Mouse (Mus musculus): Measurements from ENCODE around the gene Slc12a6. TPM values are rescaled to one million over a fixed set of nuclear protein-coding genes. Genes with fewer than 3 reads are reported as not detected.

Gene Slc12a6
- polyA plus RNA-seq, 1 experiment from 2014 or later = 11.0 TPM

DNA sequence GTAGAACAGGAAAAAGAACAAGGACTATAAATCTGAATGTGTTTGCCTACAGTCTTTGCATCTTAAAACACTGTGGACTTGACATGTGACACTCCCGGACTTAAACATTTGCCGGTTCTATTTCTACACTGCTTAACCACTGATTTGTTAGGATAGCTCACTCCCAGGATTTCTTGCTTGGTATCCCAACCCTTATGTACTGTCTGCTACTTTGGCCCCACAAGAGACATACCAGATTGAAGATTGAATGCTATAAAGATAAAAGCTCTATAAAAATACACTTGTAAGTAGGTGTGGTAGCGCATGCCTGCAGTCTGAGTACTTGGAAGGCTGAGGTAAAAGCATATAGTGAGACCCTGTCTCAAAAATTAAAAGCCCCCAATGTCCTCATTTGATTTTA lies 23.9 kb downstream of the Slc12a6 start:
- WGBS = 85% methylated on average over 3 of the region's 3 CpGs
- no peaks in the 10 kb centered on the region for H3K9me3 ChIP-seq

DNA sequence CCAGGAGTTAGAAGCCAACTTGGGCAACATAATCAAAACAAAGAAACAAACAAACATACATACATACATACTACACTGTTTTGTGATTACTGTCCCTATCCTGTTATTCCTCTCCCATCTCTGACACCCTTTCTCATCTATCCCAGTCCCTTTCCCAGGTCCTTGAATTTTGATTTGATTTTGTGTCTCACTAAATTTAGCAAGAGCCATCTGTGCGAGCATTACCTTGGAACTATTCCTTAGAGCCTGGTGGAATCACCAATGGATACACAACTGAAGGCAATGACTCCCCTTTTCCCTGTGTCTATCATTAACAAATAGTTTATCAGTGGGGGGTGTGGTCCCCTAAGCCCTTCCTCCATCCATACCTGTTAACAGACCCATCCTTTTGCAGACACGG lies 27.2 kb downstream of the Slc12a6 start:
- 90% methylated on average over 2 of the region's 2 CpGs for WGBS
- Histone ChIP-seq H3K4me3 (no peak overlapping the region), H3K27ac (no peak overlapping the region), H3K27me3 (no peaks in the 10 kb centered on the region), H3K4me1 (no peaks in the 10 kb centered on the region), H3K4me2 (no peak overlapping the region), H3K9me3 (no peaks in the 10 kb centered on the region), H3K36me3 (no peaks in the 10 kb centered on the region), H3K9ac (no peak overlapping the region)
- no peak for ATAC-seq (ENCODE audit: insufficient number of reproducible peaks, insufficient read depth, low FRiP score, low TSS enrichment, low read depth)

More for the DNA sequence above, 23.9 kb downstream of the Slc12a6 start:
- Histone ChIP-seq H3K36me3 (no peaks in the 10 kb centered on the region), H3K27me3 (no peaks in the 10 kb centered on the region), H3K9ac (no peak overlapping the region), H3K4me1 (no peaks in the 10 kb centered on the region), H3K27ac (no peak overlapping the region), H3K4me3 (no peak overlapping the region), H3K4me2 (no peak overlapping the region)
- ATAC-seq (ENCODE audit: insufficient number of reproducible peaks, insufficient read depth, low FRiP score, low TSS enrichment, low read depth) = no peak

DNA sequence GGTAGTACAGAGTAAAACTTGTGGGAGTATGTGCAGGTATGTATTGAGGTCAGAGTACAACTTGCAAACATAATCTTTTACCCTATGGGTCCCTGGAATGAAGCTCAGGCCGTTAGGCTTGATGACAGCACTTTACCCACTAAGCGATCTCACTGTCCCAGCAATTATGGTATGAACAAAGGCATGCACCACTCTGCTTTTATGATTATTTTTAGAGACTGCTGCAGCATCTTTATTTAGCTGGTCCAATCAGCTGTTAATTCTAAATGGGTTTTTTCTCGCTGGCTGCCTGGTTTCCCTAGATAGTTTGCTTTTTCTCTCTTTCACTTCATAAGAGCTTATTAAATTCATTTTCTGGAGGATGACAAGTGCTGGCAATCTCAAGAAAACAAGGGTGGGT lies 30.6 kb downstream of the Slc12a6 start:
- Histone ChIP-seq H3K27me3 (no peaks in the 10 kb centered on the region), H3K4me1 (no peaks in the 10 kb centered on the region), H3K4me2 (no peak overlapping the region), H3K9me3 (no peaks in the 10 kb centered on the region), H3K9ac (no peak overlapping the region), H3K27ac (no peak overlapping the region), H3K36me3 (no peaks in the 10 kb centered on the region), H3K4me3 (no peak overlapping the region)
- 86% methylated on average over 3 of the region's 3 CpGs for WGBS
- no peak for ATAC-seq (ENCODE audit: insufficient number of reproducible peaks, insufficient read depth, low FRiP score, low TSS enrichment, low read depth)

DNA sequence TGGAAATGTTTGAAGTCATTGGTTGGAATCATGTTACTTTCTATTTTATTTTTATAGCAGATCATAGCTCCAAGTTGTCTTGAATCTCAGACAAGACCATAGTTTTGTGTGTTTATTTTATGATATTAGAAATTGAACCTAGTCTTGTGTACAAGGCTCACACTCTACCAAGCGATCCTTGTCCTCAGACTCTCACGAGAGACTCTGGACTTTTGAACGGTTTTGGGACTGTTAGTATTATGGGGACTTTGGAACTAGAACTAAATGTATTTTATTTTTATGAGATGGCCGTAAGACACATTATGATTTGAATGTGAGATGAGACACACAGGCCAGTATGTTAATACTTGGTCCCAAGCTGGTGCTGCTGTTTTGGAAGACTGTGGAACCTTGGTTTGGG lies 32.6 kb downstream of the Slc12a6 start:
- Histone ChIP-seq H3K4me2 (no peak overlapping the region), H3K36me3 (no peaks in the 10 kb centered on the region), H3K9ac (no peak overlapping the region), H3K4me3 (no peak overlapping the region), H3K27me3 (no peaks in the 10 kb centered on the region), H3K9me3 (no peaks in the 10 kb centered on the region), H3K27ac (no peak overlapping the region), H3K4me1 (no peaks in the 10 kb centered on the region)
- ATAC-seq (ENCODE audit: insufficient number of reproducible peaks, insufficient read depth, low FRiP score, low TSS enrichment, low read depth) = no peak
- 95% methylated on average over 4 of the region's 4 CpGs for WGBS

DNA sequence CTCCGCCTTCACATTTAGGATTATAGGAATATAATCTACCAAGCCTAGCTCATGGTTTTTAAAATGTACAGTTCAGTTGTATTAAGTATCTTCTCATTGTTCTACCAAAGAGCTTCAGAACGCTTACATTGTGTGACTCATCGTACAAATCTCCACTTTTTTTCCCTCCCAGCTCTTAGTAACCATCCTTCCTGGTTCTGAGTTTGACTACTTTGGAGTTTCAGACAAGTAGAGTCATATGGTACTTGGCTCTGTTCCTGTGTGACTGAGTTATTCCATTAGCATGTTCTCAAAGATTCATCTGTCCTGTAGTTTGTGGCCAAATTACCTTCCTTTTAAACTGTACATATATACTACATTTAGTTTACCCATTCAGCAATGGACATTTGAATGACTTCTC lies 43.0 kb downstream of the Slc12a6 start:
- no peaks in the 10 kb centered on the region for H3K4me1 ChIP-seq
- no peak overlapping the region for H3K9ac ChIP-seq
- no peaks in the 10 kb centered on the region for H3K27me3 ChIP-seq
- H3K36me3 ChIP-seq = no peaks in the 10 kb centered on the region
- no peak for ATAC-seq (ENCODE audit: insufficient number of reproducible peaks, insufficient read depth, low FRiP score, low TSS enrichment, low read depth)
- no peak overlapping the region for H3K4me3 ChIP-seq
- no peak overlapping the region for H3K27ac ChIP-seq
- WGBS = 90% methylated on average over 3 of the region's 3 CpGs
- no peak overlapping the region for H3K4me2 ChIP-seq
- H3K9me3 ChIP-seq = no peaks in the 10 kb centered on the region

DNA sequence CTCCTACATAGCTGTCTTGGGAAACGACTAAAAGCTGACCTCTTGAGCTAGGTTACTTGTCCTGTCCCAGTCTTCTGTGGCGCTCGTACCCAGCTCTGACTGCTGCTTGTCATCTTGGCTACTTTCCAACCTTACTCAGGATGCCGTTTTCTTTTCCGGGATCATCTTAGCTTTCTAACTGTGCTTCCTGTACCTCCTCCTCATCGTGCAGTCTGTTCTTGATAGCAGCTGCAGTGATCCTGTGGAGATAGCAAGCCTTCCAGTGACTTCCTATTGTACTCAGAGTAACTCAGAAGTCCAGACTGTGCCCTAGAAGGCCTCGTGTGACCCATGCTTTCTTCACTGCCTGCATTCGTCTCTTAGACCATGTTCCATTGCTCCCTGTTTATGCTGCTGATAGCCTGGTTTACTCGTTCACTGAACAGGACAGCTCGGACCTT lies 43.6 kb downstream of the Slc12a6 start:
- Histone ChIP-seq H3K27me3 (no peaks in the 10 kb centered on the region), H3K9ac (no peak overlapping the region), H3K27ac (no peak overlapping the region), H3K4me3 (no peak overlapping the region), H3K4me2 (no peak overlapping the region), H3K36me3 (no peaks in the 10 kb centered on the region), H3K4me1 (no peaks in the 10 kb centered on the region), H3K9me3 (no peaks in the 10 kb centered on the region)
- no peak for ATAC-seq (ENCODE audit: insufficient number of reproducible peaks, insufficient read depth, low FRiP score, low TSS enrichment, low read depth)
- 75% methylated on average over 10 of the region's 10 CpGs for WGBS

DNA sequence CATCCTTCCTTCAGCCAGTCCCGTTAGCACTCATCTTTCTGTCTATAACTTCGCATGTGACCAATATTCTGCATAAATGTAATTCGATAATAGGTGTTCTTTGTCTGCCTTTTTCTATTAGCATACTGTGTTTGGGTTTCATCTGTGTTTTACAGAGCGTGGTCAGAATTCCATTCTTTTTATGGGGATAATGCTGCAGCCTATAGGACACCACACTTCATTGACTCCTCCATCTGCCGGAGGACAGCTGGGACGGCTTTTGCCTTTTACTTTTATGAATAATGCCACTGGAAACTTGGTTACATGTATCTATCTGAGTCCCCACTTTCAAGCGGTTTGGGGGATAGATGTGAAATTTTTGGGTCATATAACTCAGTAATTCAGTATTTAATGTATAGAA lies 50.0 kb downstream of the Slc12a6 start:
- 87% methylated on average over 7 of the region's 7 CpGs for WGBS
- H3K4me2 ChIP-seq = no peak overlapping the region
- no peaks in the 10 kb centered on the region for H3K9me3 ChIP-seq
- H3K27ac ChIP-seq = no peak overlapping the region
- H3K4me1 ChIP-seq = no peaks in the 10 kb centered on the region
- H3K36me3 ChIP-seq = no peaks in the 10 kb centered on the region
- H3K4me3 ChIP-seq = no peak overlapping the region
- H3K9ac ChIP-seq = no peak overlapping the region
- no peak for ATAC-seq (ENCODE audit: insufficient number of reproducible peaks, insufficient read depth, low FRiP score, low TSS enrichment, low read depth)
- no peaks in the 10 kb centered on the region for H3K27me3 ChIP-seq

DNA sequence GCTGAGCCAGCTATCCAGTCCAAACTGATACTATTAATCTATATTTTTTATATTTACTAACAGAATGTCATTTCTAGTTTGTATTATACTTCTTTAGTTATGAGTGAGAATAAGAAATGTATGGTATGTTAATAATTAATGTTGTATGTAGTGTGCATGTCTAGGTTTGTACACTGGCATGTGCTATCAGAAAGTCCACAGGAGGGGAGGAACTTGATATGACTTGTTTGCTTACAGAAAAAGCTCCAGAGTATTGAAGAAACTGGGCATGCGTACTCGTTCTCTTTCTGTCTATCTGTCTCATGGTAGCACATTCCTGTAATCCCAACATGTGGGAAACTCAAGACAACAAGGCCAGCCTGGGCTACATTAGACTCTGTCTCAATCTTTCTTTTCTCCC lies 52.6 kb downstream of the Slc12a6 start:
- WGBS = 84% methylated on average over 2 of the region's 2 CpGs
- no peaks in the 10 kb centered on the region for H3K4me1 ChIP-seq

DNA sequence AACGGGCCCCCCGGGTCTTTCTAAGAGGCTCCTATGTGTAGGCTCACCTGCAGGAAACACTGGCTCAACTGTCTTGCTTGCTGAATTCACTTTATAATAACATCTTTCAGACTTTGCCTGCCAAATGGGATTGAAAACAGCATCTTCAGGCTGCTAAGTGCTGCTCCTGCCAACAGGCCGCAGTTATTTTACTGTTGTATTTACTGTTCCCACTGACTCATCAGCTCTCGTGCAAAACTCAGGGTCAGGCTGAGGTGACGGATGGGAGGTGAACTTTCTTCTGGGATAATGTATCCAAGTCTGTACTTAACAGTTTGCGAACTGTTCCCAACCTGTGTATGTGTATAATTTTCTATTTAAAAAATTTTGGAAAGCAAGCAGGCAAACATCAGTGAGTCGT lies 53.3 kb downstream of the Slc12a6 start:
- no peaks in the 10 kb centered on the region for H3K36me3 ChIP-seq
- H3K4me2 ChIP-seq = no peak overlapping the region
- H3K9me3 ChIP-seq = no peaks in the 10 kb centered on the region
- H3K9ac ChIP-seq = no peak overlapping the region
- 83% methylated on average over 7 of the region's 7 CpGs for WGBS
- H3K4me3 ChIP-seq = no peak overlapping the region
- no peaks in the 10 kb centered on the region for H3K4me1 ChIP-seq
- no peak overlapping the region for H3K27ac ChIP-seq
- no peak for ATAC-seq (ENCODE audit: insufficient number of reproducible peaks, insufficient read depth, low FRiP score, low TSS enrichment, low read depth)
- H3K27me3 ChIP-seq = no peaks in the 10 kb centered on the region

More for the DNA sequence above, 52.6 kb downstream of the Slc12a6 start:
- no peaks in the 10 kb centered on the region for H3K27me3 ChIP-seq
- ATAC-seq (ENCODE audit: insufficient number of reproducible peaks, insufficient read depth, low FRiP score, low TSS enrichment, low read depth) = no peak
- H3K27ac ChIP-seq = no peak overlapping the region
- H3K4me3 ChIP-seq = no peak overlapping the region
- no peak overlapping the region for H3K9ac ChIP-seq
- H3K36me3 ChIP-seq = no peaks in the 10 kb centered on the region
- H3K4me2 ChIP-seq = no peak overlapping the region
- no peaks in the 10 kb centered on the region for H3K9me3 ChIP-seq

DNA sequence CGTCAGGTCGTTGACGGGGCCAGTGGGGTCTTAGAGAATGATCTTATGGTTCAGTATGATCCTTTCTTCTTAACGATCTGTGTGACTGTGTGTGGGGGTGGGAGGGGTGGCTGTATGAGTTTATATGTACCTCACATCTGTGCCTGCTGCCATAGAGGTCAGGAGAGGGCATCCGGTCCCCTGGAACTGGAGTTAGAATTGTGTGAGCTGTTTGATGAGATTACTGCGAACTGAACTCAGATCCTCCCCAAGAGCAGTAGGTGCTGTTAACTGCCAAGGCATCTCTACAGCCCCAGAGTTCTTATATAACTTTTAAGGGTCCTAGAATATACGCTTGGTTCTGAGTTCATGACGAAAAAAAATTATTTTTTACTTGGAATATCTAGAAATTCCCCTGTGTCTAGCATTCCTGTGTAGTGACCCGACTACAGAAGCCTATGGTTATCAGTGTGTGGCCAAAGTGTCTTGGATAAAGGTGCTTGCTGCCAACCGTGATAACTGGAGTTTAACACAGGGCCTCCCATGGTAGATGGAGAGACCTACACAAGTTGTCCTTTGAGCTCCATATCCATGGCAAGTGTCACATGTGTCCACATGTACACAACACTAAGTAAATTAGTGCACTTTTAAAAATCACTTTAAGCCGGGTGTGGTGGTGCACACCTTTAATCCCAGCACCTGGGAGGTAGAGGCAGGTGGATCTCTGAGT lies 62.6 kb downstream of the Slc12a6 start:
- 85% methylated on average over 11 of the region's 11 CpGs for WGBS
- Histone ChIP-seq H3K4me1 (no peaks in the 10 kb centered on the region), H3K9ac (no peak overlapping the region), H3K27ac (no peak overlapping the region), H3K27me3 (no peaks in the 10 kb centered on the region), H3K9me3 (no peaks in the 10 kb centered on the region), H3K36me3 (no peaks in the 10 kb centered on the region), H3K4me2 (no peak overlapping the region), H3K4me3 (no peak overlapping the region)
- no peak for ATAC-seq (ENCODE audit: insufficient number of reproducible peaks, insufficient read depth, low FRiP score, low TSS enrichment, low read depth)

DNA sequence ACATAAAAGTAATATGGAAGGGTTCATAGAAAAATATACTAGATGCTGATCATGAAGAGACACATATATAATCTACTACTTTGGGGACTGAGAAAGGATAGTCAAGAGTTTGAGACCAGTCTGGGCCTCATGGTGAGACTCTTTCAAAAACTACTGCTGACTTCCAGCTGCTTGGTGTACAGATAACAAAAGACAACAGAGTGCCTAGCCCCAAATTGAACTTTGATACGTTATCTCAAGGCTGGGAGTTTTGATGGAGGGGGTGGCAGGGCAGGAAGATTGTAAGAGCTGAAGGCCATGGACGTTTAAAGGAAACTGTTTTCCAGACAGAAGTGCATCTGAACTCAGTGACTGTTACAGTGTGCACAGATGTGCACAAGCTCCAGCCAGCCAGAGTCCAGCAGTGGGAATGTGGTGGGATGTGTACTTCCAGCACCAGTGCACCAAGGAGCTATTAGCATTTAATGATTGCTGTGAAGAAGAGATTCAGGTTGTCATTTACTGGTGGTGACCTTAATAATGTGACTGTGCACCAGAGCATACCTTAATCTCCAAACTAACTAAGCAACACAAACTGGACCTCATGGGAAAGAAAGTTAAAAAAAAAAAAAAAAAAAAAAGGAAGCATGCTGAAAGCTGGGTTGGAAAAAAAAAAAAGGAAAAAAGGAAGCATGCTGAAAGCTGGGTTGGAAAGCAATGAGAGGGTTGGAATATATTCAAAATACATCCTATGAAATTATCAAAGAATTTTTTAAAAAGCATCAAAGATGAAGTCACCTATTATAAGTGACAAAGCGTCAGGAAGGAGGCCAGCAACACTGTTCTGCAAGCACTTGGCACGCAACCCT lies 66.7 kb downstream of the Slc12a6 start:
- no peak overlapping the region for H3K4me3 ChIP-seq
- peaks cover 19% of the 10 kb centered on the region for H3K36me3 ChIP-seq
- 71% methylated on average over 4 of the region's 4 CpGs for WGBS
- H3K9ac ChIP-seq = no peak overlapping the region
- H3K27me3 ChIP-seq = no peaks in the 10 kb centered on the region
- no peak overlapping the region for H3K27ac ChIP-seq
- no peaks in the 10 kb centered on the region for H3K9me3 ChIP-seq
- no peak for ATAC-seq (ENCODE audit: insufficient number of reproducible peaks, insufficient read depth, low FRiP score, low TSS enrichment, low read depth)
- no peak overlapping the region for H3K4me2 ChIP-seq
- no peaks in the 10 kb centered on the region for H3K4me1 ChIP-seq

DNA sequence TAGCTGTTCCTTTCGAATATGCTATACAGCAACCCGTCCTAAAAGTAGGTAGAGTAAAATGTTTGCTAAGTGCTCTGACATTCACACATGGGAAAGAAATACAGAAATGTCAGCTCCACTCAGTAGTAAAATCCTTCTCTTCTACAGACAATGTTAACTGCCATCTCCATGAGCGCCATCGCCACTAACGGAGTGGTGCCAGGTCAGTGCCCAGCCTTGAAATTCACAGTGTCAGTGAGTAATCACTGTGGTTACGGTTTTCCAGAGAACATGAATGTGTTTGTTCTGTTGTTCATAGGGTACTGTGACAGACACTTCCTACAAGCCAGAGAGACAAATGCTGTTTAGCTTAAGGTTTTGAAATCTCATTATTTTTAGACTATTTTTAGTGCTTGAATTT lies 71.6 kb downstream of the Slc12a6 start:
- Histone ChIP-seq H3K4me3 (no peak overlapping the region), H3K9me3 (no peaks in the 10 kb centered on the region), H3K27me3 (no peaks in the 10 kb centered on the region), H3K36me3 (peaks cover 36% of the 10 kb centered on the region), H3K9ac (no peak overlapping the region), H3K4me1 (no peaks in the 10 kb centered on the region), H3K27ac (no peak overlapping the region), H3K4me2 (no peak overlapping the region)
- WGBS = 97% methylated on average over 6 of the region's 6 CpGs
- no peak for ATAC-seq (ENCODE audit: insufficient number of reproducible peaks, insufficient read depth, low FRiP score, low TSS enrichment, low read depth)

Data from embryonic facial prominence, embryonic 13.5 days (tissue).